Mouse (Mus musculus) spleen, embryonic (tissue): ENCODE data around the gene Taf15.

Experiments
- CTCF ChIA-PET: fragments of 350-600 bp; sonication (Branson Sonifier 250); formaldehyde crosslinking; loops from one replicate; lab custom pipeline; 2022; lab: Charles Lee

Taf15 gene

DNA sequence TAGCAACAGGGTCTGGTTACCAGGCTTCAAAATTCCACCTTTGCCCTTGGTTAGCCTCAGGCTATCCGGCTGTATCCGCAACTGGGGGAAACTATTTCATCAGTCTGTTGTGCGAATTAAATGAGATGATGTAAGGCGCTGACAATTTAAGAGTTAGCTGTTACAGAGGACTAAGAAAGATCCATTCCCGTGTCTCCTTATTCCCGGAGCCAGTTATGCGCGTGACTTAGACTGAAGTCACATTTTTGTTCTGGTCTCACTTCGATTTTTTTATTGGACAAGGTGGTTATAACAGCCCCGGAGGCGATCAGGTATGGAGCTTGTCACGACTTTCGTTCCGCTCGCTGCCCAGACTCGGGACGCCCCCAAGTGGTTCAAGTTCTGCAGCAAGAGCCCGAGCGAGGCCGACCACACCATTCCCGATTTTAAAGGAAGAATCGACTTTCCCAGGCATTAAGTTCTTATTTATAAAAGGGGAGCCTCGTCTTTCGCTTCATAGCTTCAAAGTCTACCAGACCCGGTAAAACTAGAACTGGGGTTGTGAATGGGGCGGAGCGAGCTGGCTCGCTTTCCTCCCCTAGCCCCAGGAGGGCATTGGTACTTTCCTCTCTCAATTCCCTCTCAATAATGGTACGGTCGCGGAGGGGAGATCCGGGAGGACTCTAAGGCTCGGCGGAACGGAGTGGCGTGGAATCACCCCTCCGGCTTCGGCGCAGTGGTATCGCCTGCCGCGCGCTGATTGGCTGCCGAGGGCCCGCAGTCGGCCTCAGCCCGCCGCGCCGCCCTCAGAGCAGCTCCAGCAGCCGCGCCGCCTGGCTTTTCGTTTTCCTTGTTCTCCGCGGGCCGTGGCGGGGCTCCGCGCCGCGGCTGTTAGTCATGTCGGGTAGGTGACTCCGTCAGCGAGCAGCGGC is at the start of gene Taf15:
Gene Taf15 (plus strand): TSS at position 763 of the 911 bp plus-strand sequence.
- CTCF ChIA-PET = interaction anchor here (0.6 to 0.7 kb wide), 2 partner anchors 32 kb away, joined by 3 to 4 read pairs; no protein-coding TSS in a partner anchor

DNA sequence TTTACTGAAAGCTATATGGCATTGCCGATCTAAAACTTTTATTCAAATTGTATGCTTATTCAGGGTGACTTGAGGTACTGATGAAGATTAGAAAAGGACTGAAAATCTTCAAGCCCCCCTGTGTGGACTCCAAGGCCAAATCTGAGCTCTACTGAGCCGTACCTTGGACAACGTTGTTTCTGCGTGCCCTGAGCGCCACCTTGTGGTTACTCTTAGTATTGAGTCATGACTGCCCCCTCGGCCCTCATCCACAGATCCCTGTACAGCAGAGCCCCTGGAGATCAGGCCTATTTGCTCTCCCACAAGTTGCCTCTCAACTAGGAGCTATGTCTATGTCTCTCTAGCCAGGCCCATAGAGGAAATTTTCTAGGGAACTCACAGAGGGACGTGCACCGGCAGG is 48.2 kb upstream of the Taf15 start:
- CTCF ChIA-PET = interaction anchor here (0.6 kb wide), 1 partner anchor 18 kb away, joined by 3 read pairs; no protein-coding TSS in a partner anchor

DNA sequence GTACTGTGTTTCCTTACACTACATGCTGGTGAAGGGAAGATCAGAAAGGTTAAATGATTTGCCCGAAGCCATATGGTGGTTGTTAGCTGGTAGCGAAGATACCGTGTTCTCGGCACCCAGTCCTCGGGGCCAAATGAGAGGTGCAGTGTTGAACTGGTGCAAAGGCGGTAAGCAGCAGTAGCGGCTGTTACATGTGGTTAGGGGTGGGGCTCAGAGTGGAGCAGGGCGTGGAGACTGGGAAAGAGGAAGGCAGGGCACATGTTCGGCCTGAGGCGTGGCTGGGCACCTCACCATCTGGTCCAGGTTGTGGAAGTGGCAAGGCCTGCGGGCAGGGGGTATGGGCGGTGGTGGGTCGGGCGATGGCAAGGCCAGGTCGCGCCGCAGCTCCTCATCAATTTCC is 45.9 kb upstream of the Taf15 start:
- CTCF ChIA-PET = interaction anchor here (0.7 kb wide), 1 partner anchor 344 kb away, joined by 3 read pairs; no protein-coding TSS in a partner anchor

DNA sequence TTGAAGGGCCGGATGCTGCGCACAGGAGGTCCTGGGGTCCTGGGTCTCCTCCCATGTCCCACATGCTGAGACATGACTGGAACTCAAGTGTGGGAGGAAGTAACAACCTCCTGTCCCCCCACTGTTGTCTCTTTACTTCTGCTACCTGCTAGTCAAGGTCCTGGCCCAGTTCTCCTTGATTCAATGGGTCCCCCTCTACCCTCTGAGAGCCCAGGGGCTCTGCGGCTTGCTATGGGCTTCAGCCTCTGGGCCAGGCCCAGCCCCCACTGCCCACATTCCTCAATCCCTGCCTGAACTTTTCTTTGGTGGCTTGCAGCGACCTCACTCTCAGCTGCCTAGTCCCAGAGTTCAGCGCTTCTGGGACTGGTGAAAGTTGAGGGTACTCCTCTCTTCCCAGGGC is 43.5 kb upstream of the Taf15 start, which contains the start of gene Gas2l2:
Gene Gas2l2 (minus strand): TSS at position 101 of the 400 bp plus-strand sequence.
- CTCF ChIA-PET = no interaction called here

- CTCF ChIA-PET = interaction anchor here (0.7 to 0.8 kb wide), 2 partner anchors 8 to 28 kb away, joined by 3 read pairs; no protein-coding TSS in a partner anchor
Observed at GRCm38 (mm10) chr11:83432533-83432932, 40.4 kb upstream of the Taf15 start.

DNA sequence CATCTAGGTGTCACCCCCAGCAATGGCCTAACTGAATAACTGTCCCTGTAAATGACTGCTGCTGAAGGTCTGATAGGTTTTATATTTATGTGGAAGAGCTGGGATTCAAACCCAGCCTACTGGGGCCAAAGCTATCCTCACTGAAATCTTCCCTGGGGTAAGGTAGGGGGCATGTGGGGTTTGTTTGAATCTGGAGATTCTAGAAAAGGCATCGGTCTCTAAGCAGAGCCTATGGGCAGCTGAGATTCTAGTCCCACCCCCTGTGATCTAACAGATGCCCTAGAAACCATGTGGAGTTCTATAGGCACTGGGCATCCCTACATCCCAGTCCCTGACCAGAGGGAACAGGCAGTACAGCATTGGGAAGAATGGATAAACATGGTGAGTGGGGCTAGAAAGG is 35.5 kb upstream of the Taf15 start, which contains the start of gene 1700020L24Rik:
Gene 1700020L24Rik (plus strand): TSS at position 301 of the 400 bp plus-strand sequence.
- CTCF ChIA-PET = no interaction called here

DNA sequence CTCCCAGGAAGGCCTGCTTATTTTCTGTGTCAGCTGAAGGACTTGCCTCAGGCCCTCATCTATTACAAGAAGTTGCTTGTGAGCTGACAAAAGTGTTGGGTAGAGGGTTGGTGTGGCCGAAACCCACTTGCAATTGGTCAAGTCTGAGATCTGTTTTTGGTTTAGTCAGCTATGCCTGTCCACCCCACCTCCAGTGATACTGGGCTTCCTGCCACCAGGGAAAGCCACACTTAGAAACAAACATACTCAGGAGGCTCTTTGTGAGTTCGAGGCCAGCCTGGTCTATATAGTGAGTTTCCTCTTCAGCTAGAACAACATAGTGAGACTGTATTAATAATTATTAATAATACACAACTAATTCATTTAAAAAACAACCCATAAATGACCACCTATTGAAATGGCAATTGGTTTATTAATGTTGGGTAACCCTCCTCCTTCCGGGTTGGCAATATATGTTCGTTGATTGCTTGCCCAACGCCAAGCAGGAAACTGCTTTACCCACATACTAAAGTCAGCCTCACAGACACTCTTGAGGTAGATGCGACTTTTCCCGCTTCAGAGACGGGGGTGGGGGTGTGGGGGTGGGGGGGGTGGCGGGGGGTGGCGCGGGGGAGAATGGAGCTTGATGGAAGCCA is 33.3 kb upstream of the Taf15 start:
- CTCF ChIA-PET = interaction anchor here (1.3 kb wide), 1 partner anchor 33 kb away, joined by 4 read pairs; no protein-coding TSS in a partner anchor

DNA sequence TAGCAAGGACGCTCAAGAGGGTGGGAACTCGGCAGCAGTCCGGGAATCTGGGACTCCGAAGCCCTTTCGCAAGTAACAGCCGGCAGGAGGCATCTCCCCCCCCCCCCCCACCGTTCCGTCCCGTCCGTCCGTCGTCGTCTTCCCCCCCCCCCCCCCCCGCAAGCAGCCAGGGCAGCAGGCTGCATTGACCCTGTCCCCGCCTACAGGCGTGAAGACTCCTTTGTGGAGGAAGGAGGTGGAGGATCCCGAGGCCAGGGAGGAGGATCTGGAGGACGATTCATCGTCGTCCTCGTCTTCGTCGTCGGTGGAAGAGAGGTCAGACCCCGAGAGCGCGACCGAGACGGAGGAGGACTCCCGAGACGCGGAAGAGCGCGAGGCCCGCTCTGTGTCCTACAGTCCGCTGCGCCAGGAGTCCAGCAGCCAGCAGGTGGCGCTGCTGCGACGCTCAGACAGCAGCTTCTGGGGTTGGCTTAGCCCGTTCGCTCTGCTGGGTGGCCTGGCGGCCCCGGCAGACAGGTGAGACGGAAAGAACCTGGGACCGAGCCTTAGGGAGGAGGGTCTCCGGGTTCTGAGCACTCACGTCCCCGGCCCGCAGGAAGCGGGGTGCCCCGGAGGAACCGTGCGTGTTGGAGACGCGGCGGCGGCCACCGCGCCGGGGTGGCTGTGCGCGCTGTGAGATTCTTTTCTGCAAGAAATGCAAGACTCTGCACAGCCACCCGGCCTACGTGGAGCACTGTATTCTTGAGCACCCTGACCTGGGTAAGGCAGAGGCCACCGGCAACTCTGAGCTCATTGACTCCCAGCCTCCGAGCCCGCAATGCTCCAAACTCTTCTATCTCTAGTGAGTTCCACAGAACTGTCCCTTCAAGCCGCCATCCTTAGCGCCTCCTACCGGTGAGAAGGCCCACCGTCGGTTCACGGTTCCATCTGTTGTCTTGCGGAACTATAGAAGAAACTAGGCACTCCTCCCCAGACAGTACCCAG is 32.5 kb upstream of the Taf15 start:
- CTCF ChIA-PET = interaction anchor here (1.0 to 1.4 kb wide), 3 partner anchors 8 to 33 kb away, joined by 3 to 4 read pairs (median 3); partner anchors contain the start of gene Taf15

DNA sequence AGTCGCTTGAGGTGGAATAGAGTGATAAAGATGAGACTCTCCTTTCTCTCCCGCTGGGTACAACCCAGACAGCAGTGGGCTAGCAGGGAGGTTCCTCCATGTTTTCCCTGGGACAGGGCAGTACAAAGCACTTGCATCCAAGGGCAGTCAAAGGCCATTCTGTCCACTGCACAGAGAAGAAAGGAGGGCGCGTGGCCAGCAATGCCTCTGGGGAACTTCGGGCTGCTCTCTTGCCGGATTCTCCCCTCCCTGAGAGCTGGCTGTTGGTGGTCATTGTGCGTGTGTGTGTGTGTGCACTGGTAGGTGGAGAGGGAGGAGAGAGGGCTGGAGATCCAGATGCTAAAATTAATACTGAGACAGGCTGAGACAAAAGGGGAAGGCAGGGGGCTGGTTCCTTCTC is 31.7 kb upstream of the Taf15 start:
- CTCF ChIA-PET = interaction anchor here (0.6 to 1.4 kb wide), 4 partner anchors 9 to 53 kb away, joined by 3 to 4 read pairs (median 3); partner anchors contain the start of gene Taf15

DNA sequence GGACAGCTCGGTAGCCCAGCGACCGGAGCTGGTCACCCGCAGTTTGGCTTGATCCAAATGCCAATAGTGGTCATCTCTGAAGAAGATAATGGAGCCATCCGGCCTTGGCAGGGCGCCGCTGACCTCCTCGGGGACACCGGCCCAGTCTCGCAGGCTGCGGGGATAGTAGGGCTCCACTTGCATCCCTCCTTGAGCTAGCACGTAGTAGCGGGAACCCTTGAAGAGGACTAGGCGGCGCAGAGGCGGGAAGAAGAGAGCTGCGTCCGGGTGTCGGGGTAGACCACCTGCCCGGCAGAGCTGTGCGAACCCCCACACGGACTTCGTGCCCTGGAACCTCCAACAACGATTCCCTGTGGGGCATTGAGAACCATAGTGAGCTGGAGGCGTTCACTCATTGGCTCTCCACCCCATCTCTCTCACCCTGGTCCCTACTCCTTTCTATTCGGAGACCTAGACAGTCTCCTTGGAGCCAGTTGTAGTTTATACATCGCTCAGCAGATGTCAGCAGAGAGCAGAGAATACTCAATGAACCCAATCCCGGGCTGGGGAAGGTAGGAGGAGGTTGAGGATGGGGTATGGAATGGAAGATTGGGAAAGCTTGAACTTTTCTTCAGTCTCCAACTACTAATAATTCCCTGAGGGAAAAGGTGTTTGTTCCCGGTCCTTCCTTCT is 30.2 kb upstream of the Taf15 start:
- CTCF ChIA-PET = interaction anchor here (0.7 kb wide), 2 partner anchors 18 to 149 kb away, joined by 3 read pairs; no protein-coding TSS in a partner anchor

DNA sequence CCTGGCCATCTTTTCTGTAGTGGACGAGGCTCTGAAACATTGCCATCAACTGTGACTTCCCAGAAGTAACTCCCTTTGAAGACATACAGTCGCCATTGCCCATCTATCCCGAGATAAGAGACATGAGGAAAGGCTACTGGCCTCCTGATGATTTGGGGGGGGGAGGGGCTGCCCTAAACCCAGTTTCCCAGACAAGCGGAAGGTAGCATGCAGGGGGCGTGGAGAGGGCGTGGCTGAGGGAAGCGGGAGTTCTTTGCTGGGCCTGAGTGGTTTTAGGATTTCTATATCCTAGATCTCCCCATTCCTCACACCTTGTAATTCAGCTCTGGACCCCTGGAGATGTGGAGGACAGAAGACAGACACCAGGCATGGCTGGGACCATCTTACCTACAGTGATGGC is 29.1 kb upstream of the Taf15 start:
- CTCF ChIA-PET = interaction anchor here (0.5 to 0.7 kb wide), 3 partner anchors 21 to 498 kb away, joined by 3 read pairs; no protein-coding TSS in a partner anchor

GRCm38 (mm10) chr11:83445001-83445400 is 27.9 kb upstream of the Taf15 start:
- CTCF ChIA-PET = no interaction called here

DNA sequence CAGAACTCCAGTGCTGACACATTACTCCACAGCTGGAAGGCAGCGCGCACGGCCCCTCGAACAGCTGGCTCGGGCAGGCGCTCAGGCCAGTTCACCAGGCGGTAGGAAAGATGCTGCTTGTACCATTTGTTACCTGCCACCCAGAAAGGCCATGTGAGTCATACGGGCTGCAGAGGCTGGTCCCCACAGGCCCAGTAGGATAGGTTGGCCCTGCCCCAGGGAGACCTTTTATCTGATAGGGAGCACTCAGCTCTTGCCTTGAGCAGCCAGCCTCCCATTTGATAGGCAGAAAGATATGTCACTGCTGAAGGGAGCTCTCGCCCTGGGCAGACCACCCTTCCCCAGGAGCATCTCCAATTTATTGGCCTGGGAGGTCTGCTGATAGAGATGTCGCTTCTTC is 25.3 kb upstream of the Taf15 start:
- CTCF ChIA-PET = interaction anchor here (0.6 kb wide), 1 partner anchor 61 kb away, joined by 3 read pairs; no protein-coding TSS in a partner anchor

GRCm38 (mm10) chr11:83448021-83448926 is 24.6 kb upstream of the Taf15 start:
- CTCF ChIA-PET = interaction anchor here (0.6 kb wide), 1 partner anchor 61 kb away, joined by 3 read pairs; no protein-coding TSS in a partner anchor

GRCm38 (mm10) chr11:83448927-83449236 is 24.0 kb upstream of the Taf15 start:
- CTCF ChIA-PET = no interaction called here

DNA sequence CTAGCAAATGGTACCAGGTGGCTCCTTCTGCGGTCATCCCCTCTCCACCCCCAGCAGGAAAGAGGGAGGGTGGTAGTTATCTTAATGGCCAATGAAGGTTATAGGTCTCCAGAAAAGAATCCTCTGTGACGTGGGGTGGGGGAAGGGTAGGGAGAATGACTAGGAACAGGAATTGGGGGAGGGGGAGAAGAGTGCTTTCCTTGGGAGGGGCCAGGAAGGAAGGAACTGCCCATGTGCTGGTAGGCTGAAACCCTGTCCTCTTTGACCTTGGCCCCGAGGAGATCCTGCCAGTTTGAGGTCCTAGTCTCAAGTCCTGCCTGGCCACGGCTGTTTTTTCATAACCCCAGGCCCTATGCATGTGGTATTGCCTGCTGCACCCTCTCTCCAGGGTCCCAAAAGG is 23.6 kb upstream of the Taf15 start:
- CTCF ChIA-PET = no interaction called here

- CTCF ChIA-PET = no interaction called here
Observed at GRCm38 (mm10) chr11:83450550-83450949, 22.3 kb upstream of the Taf15 start.

GRCm38 (mm10) chr11:83451281-83451680 is 21.6 kb upstream of the Taf15 start:
- CTCF ChIA-PET = no interaction called here

DNA sequence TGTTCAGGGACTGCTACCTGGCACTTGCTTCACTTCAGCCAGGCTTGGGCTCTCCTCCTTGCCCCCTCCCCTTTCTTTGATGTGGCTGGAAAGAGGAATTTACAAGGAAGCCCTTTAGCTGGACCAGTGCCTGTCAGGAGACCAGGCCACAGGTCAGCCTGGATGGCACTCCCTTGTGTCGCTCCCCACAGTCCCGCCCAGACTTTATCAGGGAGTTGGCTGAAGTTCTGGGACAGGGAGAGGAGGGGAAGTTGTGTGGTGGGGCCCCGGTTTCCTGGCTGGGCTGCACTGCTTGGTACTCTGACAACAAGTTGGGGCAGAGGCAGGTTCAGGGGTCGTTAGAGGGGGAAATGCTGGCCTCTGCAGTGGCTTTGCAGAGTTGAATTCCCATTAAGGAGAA is 18.3 kb upstream of the Taf15 start:
- CTCF ChIA-PET = no interaction called here
